Mouse (Mus musculus): ENCODE results near the gene Ticam1.

The Ticam1 gene

GRCm38 (mm10) chr17:56290388-56291170, 14.0 kb upstream of the Ticam1 start:
- DNase-seq: peak; percentile 100

GRCm38 (mm10) chr17:56289371-56290331, 13.1 kb upstream of the Ticam1 start:
- DNase-seq: peak; percentile 97

- no peak for DNase-seq
Observed at GRCm38 (mm10) chr17:56288866-56289265, 12.3 kb upstream of the Ticam1 start.

- peak; percentile 96 for DNase-seq
Observed at GRCm38 (mm10) chr17:56287830-56288229, 11.2 kb upstream of the Ticam1 start.

GRCm38 (mm10) chr17:56285995-56286394, 9.4 kb upstream of the Ticam1 start:
- no peak for DNase-seq

GRCm38 (mm10) chr17:56283316-56283715, 6.7 kb upstream of the Ticam1 start:
- DNase-seq: no peak

GRCm38 (mm10) chr17:56282802-56283201, 6.2 kb upstream of the Ticam1 start:
- DNase-seq: peak; percentile 95

GRCm38 (mm10) chr17:56281193-56281592, 4.6 kb upstream of the Ticam1 start:
- no peak for DNase-seq

- peak; percentile 97 for DNase-seq
Observed at GRCm38 (mm10) chr17:56279481-56280155, 3.0 kb upstream of the Ticam1 start.

GRCm38 (mm10) chr17:56278340-56278739, 1.8 kb upstream of the Ticam1 start:
- DNase-seq: no peak

- peak; percentile 92 for DNase-seq
Observed at GRCm38 (mm10) chr17:56277567-56277893, 944 bp upstream of the Ticam1 start.

- peak; percentile 97 for DNase-seq
Observed at GRCm38 (mm10) chr17:56275842-56276480, 625 bp downstream of the Ticam1 start.

- DNase-seq: no peak
Observed at GRCm38 (mm10) chr17:56273986-56274385, 2.6 kb downstream of the Ticam1 start.

- peak; percentile 92 for DNase-seq
Observed at GRCm38 (mm10) chr17:56273482-56273881, 3.1 kb downstream of the Ticam1 start.

GRCm38 (mm10) chr17:56272644-56273043, 3.9 kb downstream of the Ticam1 start:
- no peak for DNase-seq

GRCm38 (mm10) chr17:56271609-56272253, 4.9 kb downstream of the Ticam1 start:
- peak; percentile 93 for DNase-seq

GRCm38 (mm10) chr17:56269741-56270140, 6.8 kb downstream of the Ticam1 start:
- DNase-seq: peak; percentile 96

- peak; percentile 98 for DNase-seq
Observed at GRCm38 (mm10) chr17:56269153-56269630, 7.4 kb downstream of the Ticam1 start.

GRCm38 (mm10) chr17:56266271-56266670, 10.3 kb downstream of the Ticam1 start:
- peak; percentile 93 for DNase-seq

GRCm38 (mm10) chr17:56265869-56266268, 10.7 kb downstream of the Ticam1 start:
- DNase-seq: peak; percentile 89

GRCm38 (mm10) chr17:56265011-56265410, 11.6 kb downstream of the Ticam1 start:
- peak; percentile 96 for DNase-seq

GRCm38 (mm10) chr17:56264020-56264419, 12.6 kb downstream of the Ticam1 start:
- peak; percentile 97 for DNase-seq
